Mouse (Mus musculus) myocyte (in vitro differentiated cells): ENCODE measurements at regions not wholly inside any gene's neighbourhood (a gene's known extent, or its start where the extent isn't known, plus 50 kb on each side); places are given as distances from the start of the nearest gene placed in this dataset.

Experiments used
- H3K27me3 ChIP-seq: one replicate; pipeline ENCODE4 v1.6.1; 2011; ENCODE audit not compliant: control insufficient read depth, insufficient read depth, insufficient read length
- H3K36me3 ChIP-seq: one replicate; pipeline ENCODE4 v1.6.1; 2011; ENCODE audit not compliant: control insufficient read depth, insufficient read depth
- H3K4me2 ChIP-seq: one replicate; pipeline ENCODE4 v1.6.1; 2011; ENCODE audit warnings: low read depth, control low read depth
- H3K4me3 ChIP-seq: one replicate; pipeline ENCODE4 v1.5.1; 2011; ENCODE audit warnings: mild to moderate bottlenecking, control low read depth, moderate library complexity
- H3K79me2 ChIP-seq: one replicate; pipeline ENCODE4 v1.6.1; 2011; ENCODE audit not compliant: control insufficient read depth, insufficient read depth
- H3ac ChIP-seq: one replicate; pipeline ENCODE4 v1.6.1; 2011; ENCODE audit not compliant: control insufficient read depth, insufficient read length
- CEBPB ChIP-seq: IDR thresholded peaks from 2 replicates; pipeline ENCODE4 v1.6.1; 2011; ENCODE audit warnings: mild to moderate bottlenecking, moderate library complexity; ENCODE audit not compliant: poor library complexity, insufficient read depth, severe bottlenecking
- E2F4 ChIP-seq: IDR thresholded peaks from one replicate; pipeline ENCODE4 v1.6.1; 2011; ENCODE audit warnings: mild to moderate bottlenecking, control low read depth, moderate library complexity; ENCODE audit not compliant: insufficient read depth
- MAX ChIP-seq: IDR thresholded peaks from one replicate; pipeline ENCODE4 v1.6.1; 2011; ENCODE audit warnings: low read depth, mild to moderate bottlenecking, control low read depth
- MYOD1 ChIP-seq, 3 experiments: IDR thresholded peaks; one replicate each; pipeline ENCODE4 v1.6.1; 2011; ENCODE audit warnings: control low read depth in 2 of 3, low read depth in 2 of 3, mild to moderate bottlenecking in 2 of 3, moderate library complexity in 1 of 3; ENCODE audit not compliant: insufficient read length in 2 of 3, control insufficient read depth in 1 of 3
- MYOG ChIP-seq, 3 experiments: IDR thresholded peaks; one replicate each; pipeline ENCODE4 v1.6.1; 2011; ENCODE audit warnings: control low read depth in 2 of 3, low read depth in 2 of 3, mild to moderate bottlenecking in 2 of 3; ENCODE audit not compliant: insufficient read length in 2 of 3, control insufficient read depth in 1 of 3, insufficient read depth in 1 of 3
- POLR2A ChIP-seq: IDR thresholded peaks from one replicate; pipeline ENCODE4 v1.6.1; 2011; ENCODE audit warnings: low read depth, mild to moderate bottlenecking, control low read depth, moderate library complexity; ENCODE audit not compliant: insufficient read length
- POLR2AphosphoS2 ChIP-seq: IDR thresholded peaks from one replicate; pipeline ENCODE4 v1.6.1; 2011; ENCODE audit warnings: low read depth, control low read depth; ENCODE audit not compliant: insufficient read length
- REST ChIP-seq: IDR thresholded peaks from one replicate; pipeline ENCODE4 v1.6.1; 2011; ENCODE audit warnings: mild to moderate bottlenecking, control low read depth, moderate library complexity; ENCODE audit not compliant: insufficient read depth, insufficient read length
- SRF ChIP-seq: IDR thresholded peaks from one replicate; pipeline ENCODE4 v1.6.1; 2011; ENCODE audit warnings: low read depth; ENCODE audit not compliant: control insufficient read depth, insufficient read length
- TCF12 ChIP-seq: IDR thresholded peaks from one replicate; pipeline ENCODE4 v1.6.1; 2011; ENCODE audit warnings: mild to moderate bottlenecking, control low read depth; ENCODE audit not compliant: poor library complexity, insufficient read depth, severe bottlenecking
- TCF3 ChIP-seq: IDR thresholded peaks from one replicate; pipeline ENCODE4 v1.6.1; 2011; ENCODE audit warnings: low read depth, control low read depth; ENCODE audit not compliant: insufficient read length
- USF1 ChIP-seq: IDR thresholded peaks from one replicate; pipeline ENCODE4 v1.6.1; 2011; ENCODE audit warnings: low read depth, mild to moderate bottlenecking, control low read depth, moderate library complexity

DNA sequence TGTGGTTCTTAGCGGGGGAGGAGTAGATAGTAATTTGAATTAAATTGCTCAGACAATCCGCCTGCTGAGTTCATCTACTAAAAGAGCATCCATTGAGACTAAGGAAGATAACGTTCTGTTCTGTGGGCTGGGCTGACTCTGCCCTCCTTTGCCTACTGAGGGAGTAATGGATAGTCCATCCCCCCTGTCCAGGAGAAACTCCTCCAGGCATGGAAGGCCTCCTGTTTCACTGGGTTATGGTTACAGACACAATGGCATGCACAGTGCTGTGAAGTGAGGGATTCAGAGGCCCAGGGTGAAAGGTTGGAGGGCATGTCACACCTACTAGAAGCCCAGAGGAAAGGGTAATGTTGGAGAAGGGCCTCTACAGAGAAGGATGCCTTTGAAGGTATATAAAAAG lies 287.2 kb upstream of the Xrcc4 start:
- no peak overlapping the region for H3K4me2 ChIP-seq
- no peak overlapping the region for H3ac ChIP-seq
- H3K79me2 ChIP-seq, result no peaks in the 10 kb centered on the region
- no peak for TF ChIP-seq SRF
- TF ChIP-seq TCF12, result no peak
- TF ChIP-seq CEBPB, result no peak
- no peak for TF ChIP-seq REST
- H3K4me3 ChIP-seq, result no peak overlapping the region
- no peaks in the 10 kb centered on the region for H3K27me3 ChIP-seq
- H3K36me3 ChIP-seq, result no peaks in the 10 kb centered on the region

DNA sequence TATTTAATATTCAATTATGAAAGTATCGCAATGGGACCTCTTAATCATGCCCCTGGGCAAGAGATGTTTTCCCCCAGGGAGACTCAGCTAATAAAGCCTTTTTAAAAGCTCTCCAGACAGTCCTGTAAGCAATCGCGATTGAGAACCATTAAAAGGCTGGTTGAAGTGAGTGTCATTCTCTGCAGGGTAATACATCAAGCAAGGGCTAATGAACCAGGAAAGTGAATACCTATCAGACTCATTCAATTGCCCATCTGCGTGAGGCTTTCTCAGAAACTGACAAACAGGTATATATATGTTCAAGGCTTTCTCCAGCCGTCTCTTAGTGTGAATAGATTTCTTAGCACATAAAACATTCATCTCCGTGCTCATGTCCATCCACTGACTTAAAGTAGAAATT lies 286.8 kb upstream of the Xrcc4 start:
- Histone ChIP-seq H3K79me2 (no peaks in the 10 kb centered on the region), H3K4me3 (no peak overlapping the region), H3K36me3 (no peaks in the 10 kb centered on the region), H3ac (no peak overlapping the region), H3K27me3 (no peaks in the 10 kb centered on the region), H3K4me2 (no peak overlapping the region)
- TF ChIP-seq USF1, result no peak

DNA sequence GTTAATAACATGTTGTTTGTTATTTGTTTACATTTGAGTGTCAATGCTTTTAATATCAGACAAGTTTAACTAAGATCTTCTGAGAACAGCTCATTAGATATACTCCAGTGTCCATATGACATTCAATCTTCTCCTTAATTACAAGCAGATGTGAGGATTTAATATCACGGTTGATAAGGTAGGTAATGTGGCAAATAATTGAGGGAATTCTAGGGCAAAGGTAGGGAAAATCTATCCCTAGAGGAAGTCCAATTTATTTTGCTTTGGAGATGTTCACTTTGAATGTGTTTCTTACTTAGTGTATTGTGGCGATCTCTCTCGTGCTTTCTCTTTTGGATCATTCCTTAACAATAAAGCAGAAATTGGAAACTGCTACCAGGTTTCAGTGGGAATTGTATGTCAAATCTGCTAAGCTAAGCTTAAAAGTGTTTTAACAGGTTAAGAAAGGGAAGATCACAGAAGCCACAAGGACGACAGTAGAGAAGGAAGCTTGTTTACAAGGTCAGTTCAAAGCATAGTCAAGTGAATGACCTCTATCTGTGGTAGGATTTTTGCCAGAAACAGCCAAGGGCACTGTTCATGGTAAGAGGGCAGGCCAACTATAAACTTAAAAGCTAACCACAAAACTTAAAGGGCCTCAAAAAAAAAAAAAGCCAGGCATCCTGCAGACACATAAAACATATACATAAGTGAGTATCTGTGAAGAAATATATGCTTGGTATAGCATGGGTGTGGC lies 282.2 kb upstream of the Xrcc4 start:
- TF ChIP-seq MYOD1 (IDR thresholded peaks at IDR 0.05; ENCODE audit: control insufficient read depth in 1 of 3, insufficient read length in 2 of 3, low read depth in 2 of 3) (no peak), MYOG (IDR thresholded peaks at IDR 0.05; ENCODE audit: control insufficient read depth in 1 of 3, insufficient read depth in 1 of 3, insufficient read length in 2 of 3, low read depth in 2 of 3) (no peak), CEBPB (no peak), POLR2AphosphoS2 (no peak), E2F4 (no peak), TCF3 (no peak)
- Histone ChIP-seq H3K4me3 (no peak overlapping the region), H3K27me3 (no peaks in the 10 kb centered on the region), H3K79me2 (no peaks in the 10 kb centered on the region), H3ac (no peak overlapping the region), H3K36me3 (no peaks in the 10 kb centered on the region), H3K4me2 (no peak overlapping the region)

DNA sequence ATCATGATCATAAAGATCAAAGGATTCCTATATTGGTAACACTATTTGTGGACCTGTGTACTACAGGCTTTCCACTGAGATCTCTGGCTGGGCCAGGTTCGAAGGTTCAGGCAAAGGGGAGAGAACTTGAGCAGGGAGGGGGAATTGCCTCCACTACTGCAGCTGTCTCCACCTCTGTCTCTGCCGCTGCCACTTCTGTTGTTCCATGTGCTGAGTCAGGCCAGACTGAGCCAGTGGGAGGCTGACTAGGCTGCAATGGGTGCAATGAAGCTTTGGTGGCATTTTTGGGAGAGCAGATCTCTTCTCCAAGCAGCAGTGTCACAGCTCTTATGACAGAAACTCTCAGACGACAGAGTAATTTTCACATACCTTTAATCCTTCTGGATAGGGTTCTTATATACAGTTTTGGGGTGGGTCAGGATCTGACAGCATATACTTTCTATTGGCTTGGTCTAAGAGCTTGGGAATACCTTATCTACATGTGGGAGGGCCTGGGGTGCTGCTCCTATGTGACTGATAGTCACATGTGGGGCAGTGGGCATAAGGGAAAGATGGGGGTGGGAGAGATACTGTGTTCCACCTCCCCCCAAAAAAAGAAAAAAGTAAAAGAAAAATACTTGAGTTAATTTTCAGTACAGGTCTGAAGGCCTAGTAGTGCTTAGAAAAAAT lies 281.5 kb upstream of the Xrcc4 start:
- no peak for TF ChIP-seq MYOD1 (IDR thresholded peaks at IDR 0.05; ENCODE audit: control insufficient read depth in 1 of 3, insufficient read length in 2 of 3, low read depth in 2 of 3)
- TF ChIP-seq MYOG (IDR thresholded peaks at IDR 0.05; ENCODE audit: control insufficient read depth in 1 of 3, insufficient read depth in 1 of 3, insufficient read length in 2 of 3, low read depth in 2 of 3), result no peak
- TF ChIP-seq E2F4, result no peak
- no peak for TF ChIP-seq MAX
- no peak for TF ChIP-seq TCF12
- no peak for TF ChIP-seq CEBPB
- no peak for TF ChIP-seq SRF
- TF ChIP-seq REST, result no peak
- no peak for TF ChIP-seq POLR2AphosphoS2
- no peak for TF ChIP-seq USF1
- no peak for TF ChIP-seq POLR2A
- TF ChIP-seq TCF3, result no peak

DNA sequence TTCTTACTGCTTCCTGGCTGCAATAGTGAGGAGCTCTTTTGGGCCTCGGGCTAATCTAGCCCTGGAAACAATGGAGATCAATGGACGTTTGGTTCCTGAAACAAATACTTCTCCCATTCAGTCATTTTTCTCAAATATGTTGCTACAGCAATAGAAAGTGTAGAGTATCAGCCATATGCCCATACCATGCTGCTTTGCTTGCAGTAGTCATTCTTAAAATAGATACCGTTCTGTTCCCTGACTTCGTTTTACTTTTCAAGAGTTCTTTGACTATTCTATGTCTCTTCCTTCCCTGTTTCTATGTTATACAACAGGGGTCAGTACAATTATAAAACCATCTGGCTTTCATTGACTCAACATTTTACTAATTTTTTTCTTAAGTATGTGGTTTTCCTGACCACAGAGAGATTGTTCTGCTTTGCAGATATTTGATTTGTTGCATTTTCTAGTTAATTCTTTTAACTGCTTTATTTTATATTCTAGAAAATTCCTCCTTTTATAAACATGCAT lies 275.2 kb upstream of the Xrcc4 start:
- Histone ChIP-seq H3K36me3 (no peaks in the 10 kb centered on the region), H3K79me2 (no peaks in the 10 kb centered on the region), H3K4me2 (no peak overlapping the region), H3ac (no peak overlapping the region), H3K4me3 (no peak overlapping the region), H3K27me3 (no peaks in the 10 kb centered on the region)
- no peak for TF ChIP-seq SRF
- no peak for TF ChIP-seq TCF12
- TF ChIP-seq TCF3, result no peak
- no peak for TF ChIP-seq MAX
- TF ChIP-seq CEBPB, result no peak
- no peak for TF ChIP-seq E2F4
- TF ChIP-seq MYOG (IDR thresholded peaks at IDR 0.05; ENCODE audit: control insufficient read depth in 1 of 3, insufficient read depth in 1 of 3, insufficient read length in 2 of 3, low read depth in 2 of 3), result no peak
- TF ChIP-seq POLR2AphosphoS2, result no peak
- TF ChIP-seq USF1, result no peak
- TF ChIP-seq POLR2A, result no peak
- no peak for TF ChIP-seq REST
- TF ChIP-seq MYOD1 (IDR thresholded peaks at IDR 0.05; ENCODE audit: control insufficient read depth in 1 of 3, insufficient read length in 2 of 3, low read depth in 2 of 3), result no peak

More for the DNA sequence above, 281.5 kb upstream of the Xrcc4 start:
- Histone ChIP-seq H3K4me3 (no peak overlapping the region), H3K4me2 (no peak overlapping the region), H3K79me2 (no peaks in the 10 kb centered on the region), H3K27me3 (no peaks in the 10 kb centered on the region), H3ac (no peak overlapping the region), H3K36me3 (no peaks in the 10 kb centered on the region)
